Mouse (Mus musculus) Muller cell, postnatal 12 days (primary cell): ENCODE measurements around the gene Fmo9.

Experiments used
- DNase-seq: peaks from one replicate; pipeline ENCODE4 v3.0.0-alpha.2; 2015; ENCODE audit errors: inconsistent ontology term

Gene Fmo9

DNA sequence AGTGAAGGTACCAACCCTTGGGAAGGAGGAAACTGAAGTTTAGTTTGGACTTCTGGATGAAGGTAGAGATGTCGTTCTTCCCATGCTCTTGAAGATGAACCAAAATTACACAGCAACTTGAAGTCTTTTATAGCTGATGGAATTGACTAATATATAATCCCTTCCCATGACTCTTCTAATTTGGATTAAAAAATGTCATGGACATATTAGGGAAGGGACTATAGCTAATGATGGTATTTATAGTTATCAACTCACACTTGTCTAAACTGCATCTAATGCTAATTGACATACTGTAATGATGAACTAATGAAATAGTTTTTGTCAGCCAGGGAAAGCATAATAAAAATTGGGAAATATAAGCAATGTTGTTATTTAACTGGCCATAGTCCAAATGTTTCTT, at the start of gene Fmo9:
Gene Fmo9, minus strand, starts transcription at position 101 of the 400 bp plus-strand sequence.
- DNase-seq: no peak

DNA sequence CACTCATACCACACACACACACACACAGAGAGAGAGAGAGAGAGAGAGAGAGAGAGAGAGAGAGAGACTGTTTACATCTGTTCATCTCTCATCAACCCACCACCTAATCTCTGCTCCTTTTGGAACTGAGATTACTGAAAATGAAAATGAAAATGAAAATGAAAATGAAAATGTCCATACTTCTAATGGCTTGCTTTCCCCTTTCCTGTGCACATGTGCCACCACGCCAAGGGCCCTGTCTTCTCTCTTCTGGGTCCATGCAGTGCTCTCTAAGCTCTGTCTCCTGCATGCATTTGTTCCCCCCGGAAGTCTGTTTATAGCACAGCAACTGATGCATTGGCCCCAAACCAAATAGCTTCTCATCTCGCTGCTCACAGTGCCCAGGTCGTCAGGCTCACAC, 49.2 kb upstream of the Fmo9 start:
- DNase-seq: no peak

GRCm38 (mm10) chr1:166730215-166730614, 48.6 kb upstream of the Fmo9 start:
- no peak for DNase-seq

GRCm38 (mm10) chr1:166710861-166711260, 29.2 kb upstream of the Fmo9 start:
- DNase-seq: no peak

GRCm38 (mm10) chr1:166702270-166702912, 20.7 kb upstream of the Fmo9 start:
- no peak for DNase-seq

DNA sequence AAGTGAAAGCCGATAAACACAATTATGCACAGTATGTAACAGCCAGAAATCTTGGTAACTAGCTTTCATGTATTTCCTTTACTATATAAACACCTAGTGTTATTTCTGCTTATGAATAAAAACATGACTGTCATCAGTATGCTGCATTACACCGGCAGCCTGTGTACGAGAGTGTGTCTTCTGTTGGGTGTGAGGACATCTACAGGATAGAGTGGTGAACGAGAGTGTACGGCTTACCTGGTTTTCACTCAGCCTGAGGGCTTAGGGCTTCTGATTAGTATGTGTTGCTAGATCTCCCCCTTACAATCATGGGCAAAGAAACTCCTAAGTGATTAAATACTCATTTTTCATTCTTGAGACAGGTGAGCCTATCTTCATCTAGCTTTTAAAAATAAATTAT, 12.4 kb downstream of the Fmo9 start:
- DNase-seq: no peak

DNA sequence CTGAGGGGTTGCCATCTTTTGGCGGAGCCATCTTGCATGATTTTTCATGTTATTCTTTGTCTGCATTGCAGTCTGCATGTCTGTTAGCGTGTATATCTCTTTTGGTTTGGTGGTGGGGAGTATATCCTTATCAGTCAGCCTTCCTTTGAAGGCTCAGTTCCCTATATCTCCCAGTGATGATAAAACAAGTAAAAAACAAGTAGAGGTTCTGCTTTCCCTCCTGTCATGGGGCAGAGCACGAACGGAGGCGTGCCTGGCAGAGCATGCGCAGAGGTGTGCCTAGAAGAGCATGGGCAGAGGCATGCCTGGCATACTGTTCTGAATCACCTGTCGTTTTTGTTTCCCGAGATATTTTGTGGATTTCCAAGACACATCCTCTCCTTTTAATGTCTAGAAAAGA, 20.8 kb downstream of the Fmo9 start:
- no peak for DNase-seq

- DNase-seq: no peak
These were observed 34.1 kb downstream of the Fmo9 start, which contains the start of gene Gm4847 for GRCm38 (mm10) chr1:166647593-166647992. Gene Gm4847, minus strand, starts transcription at chr1:166647693.
